Mouse (Mus musculus) C2C12 (cell line): ENCODE measurements around the gene Srp9.

Experiments used
- CTCF ChIP-seq: IDR thresholded peaks from one replicate; pipeline ENCODE4 v1.5.1; 2011; ENCODE audit not compliant: control insufficient read depth, insufficient read depth, insufficient read length
- MAX ChIP-seq: IDR thresholded peaks from one replicate; pipeline ENCODE4 v1.6.1; 2011; ENCODE audit warnings: mild to moderate bottlenecking, control low read depth
- MYOD1 ChIP-seq: IDR thresholded peaks from one replicate; pipeline ENCODE4 v1.6.1; 2011; ENCODE audit warnings: low read depth; ENCODE audit not compliant: control insufficient read depth, insufficient read length
- MYOG ChIP-seq: IDR thresholded peaks from one replicate; pipeline ENCODE4 v1.6.1; 2011; ENCODE audit not compliant: control insufficient read depth, insufficient read length; ENCODE audit errors: extremely low read depth

GRCm38 (mm10) chr1:182087351-182087750 lies 37.2 kb upstream of the Srp9 start:
- TF ChIP-seq CTCF (no peak), MYOD1 (no peak), MYOG (no peak), MAX (no peak)
